Mouse (Mus musculus): ENCODE data around the gene Timm8a2.
A peak's percentile ranks its signal among the peaks of the same experiment; 100 is the strongest.

Gene Timm8a2

GRCm38 (mm10) chr14:122011768-122012167, 22.7 kb upstream of the Timm8a2 start:
- peak; percentile 82 for DNase-seq (ENCODE audit: low read depth, low spot score)

- peak; percentile 49 for DNase-seq (ENCODE audit: low read depth, low spot score)
These were observed 22.3 kb upstream of the Timm8a2 start for GRCm38 (mm10) chr14:122012193-122012592.

- no peak for DNase-seq (ENCODE audit: low read depth, low spot score)
These were observed 21.7 kb upstream of the Timm8a2 start for GRCm38 (mm10) chr14:122012814-122013213.

GRCm38 (mm10) chr14:122013417-122013951, 21.0 kb upstream of the Timm8a2 start:
- DNase-seq (ENCODE audit: low read depth, low spot score): peak; percentile 76

- peak; percentile 61 for DNase-seq (ENCODE audit: low read depth, low spot score)
These were observed 16.5 kb upstream of the Timm8a2 start for GRCm38 (mm10) chr14:122017958-122018357.

- DNase-seq (ENCODE audit: low read depth, low spot score): no peak
These were observed 15.1 kb upstream of the Timm8a2 start for GRCm38 (mm10) chr14:122019389-122019788.

- no peak for DNase-seq (ENCODE audit: low read depth, low spot score)
These were observed 13.9 kb upstream of the Timm8a2 start for GRCm38 (mm10) chr14:122020567-122020966.

GRCm38 (mm10) chr14:122023054-122023453, 11.4 kb upstream of the Timm8a2 start:
- no peak for DNase-seq (ENCODE audit: low read depth, low spot score)

GRCm38 (mm10) chr14:122023928-122024327, 10.5 kb upstream of the Timm8a2 start:
- DNase-seq (ENCODE audit: low read depth, low spot score): no peak

GRCm38 (mm10) chr14:122028926-122029745, 5.3 kb upstream of the Timm8a2 start:
- peak; percentile 64 for DNase-seq (ENCODE audit: low read depth, low spot score)

- DNase-seq (ENCODE audit: low read depth, low spot score): no peak
These were observed 4.6 kb upstream of the Timm8a2 start for GRCm38 (mm10) chr14:122029851-122030250.

GRCm38 (mm10) chr14:122032045-122032444, 2.4 kb upstream of the Timm8a2 start:
- DNase-seq (ENCODE audit: low read depth, low spot score): no peak

GRCm38 (mm10) chr14:122035181-122035580, 707 bp downstream of the Timm8a2 start:
- no peak for DNase-seq (ENCODE audit: low read depth, low spot score)

GRCm38 (mm10) chr14:122035860-122036259, 1.4 kb downstream of the Timm8a2 start:
- DNase-seq (ENCODE audit: low read depth, low spot score): peak; percentile 73

- DNase-seq (ENCODE audit: low read depth, low spot score): no peak
These were observed 4.6 kb downstream of the Timm8a2 start for GRCm38 (mm10) chr14:122038874-122039647.

- no peak for DNase-seq (ENCODE audit: low read depth, low spot score)
These were observed 6.9 kb downstream of the Timm8a2 start for GRCm38 (mm10) chr14:122041413-122041825.

GRCm38 (mm10) chr14:122042142-122042694, 7.7 kb downstream of the Timm8a2 start:
- no peak for DNase-seq (ENCODE audit: low read depth, low spot score)

- DNase-seq (ENCODE audit: low read depth, low spot score): no peak
These were observed 13.3 kb downstream of the Timm8a2 start for GRCm38 (mm10) chr14:122047784-122048183.

GRCm38 (mm10) chr14:122048816-122049215, 14.3 kb downstream of the Timm8a2 start:
- no peak for DNase-seq (ENCODE audit: low read depth, low spot score)

GRCm38 (mm10) chr14:122052896-122053635, 18.6 kb downstream of the Timm8a2 start:
- peak; percentile 81 for DNase-seq (ENCODE audit: low read depth, low spot score)

GRCm38 (mm10) chr14:122056871-122057270, 22.4 kb downstream of the Timm8a2 start:
- peak; percentile 55 for DNase-seq (ENCODE audit: low read depth, low spot score)

Data from CD4-positive helper T cell, adult 2 months (primary cell).